10 mouse cellular contexts compared by ENCODE assay signal in genomic region chr5:42685356-42686057, GRCm38 (mm10).
DNase-seq lines count a peak whose midpoint lies in the region; ATAC-seq lines count a peak whose summit lies in the region.
"Had no signal": no experiment of that assay in that cellular context is flagged by ENCODE, and none has a peak within 500 bp of the region (broad histone marks: within the 10 kb centered on the region; RNA-seq: fewer than 3 reads in every experiment).

No protein-coding gene starts in this region.

- no peak overlapping the region for H3K4me3 ChIP-seq in lung, embryonic 16.5 days (ENCODE audit: low read length)
- H3K4me3 ChIP-seq in forebrain, embryonic 12.5 days (replicated peaks) = no peak overlapping the region
- H3K4me3 ChIP-seq: limb, embryonic 13.5 days had no signal

- H3K36me3 ChIP-seq in lung, embryonic 16.5 days (ENCODE audit: control insufficient read depth, insufficient read depth, low read length) = no peaks in the 10 kb centered on the region
- no peaks in the 10 kb centered on the region for H3K36me3 ChIP-seq in forebrain, embryonic 12.5 days (replicated peaks)
- H3K36me3 ChIP-seq: limb, embryonic 13.5 days had no signal

- peak; percentile 86 for ATAC-seq in lung, embryonic 16.5 days (ENCODE audit: low read depth)
- ATAC-seq in forebrain, embryonic 12.5 days (ENCODE audit: low FRiP score) = no peak

- WGBS in lung, embryonic 16.5 days = 58% methylated on average over 5 of the region's 5 CpGs
- 72% methylated on average over 5 of the region's 5 CpGs for WGBS in forebrain, embryonic 12.5 days

- DNase-seq in cerebellum, adult 11-12 months = peak; percentile 7
- no peak for DNase-seq in cerebellum, postnatal 4 days (ENCODE audit: low spot score in 2 of 2)
- no peak for DNase-seq in lung, postnatal 14 days
- DNase-seq in heart, postnatal 25 days (ENCODE audit: low spot score) = peak; percentile 3
- DNase-seq in skeletal muscle tissue, adult 2 months (ENCODE audit: low read depth, low spot score) = peak; percentile 7
- no peak for DNase-seq in spleen, postnatal 4 days (ENCODE audit: low spot score in 2 of 2)
- DNase-seq: kidney, postnatal 10 days had no signal

- intact Hi-C loops in heart, postnatal 25 days (cut with DNase I) = no loop called here

- H3K27ac ChIP-seq in lung, embryonic 16.5 days (ENCODE audit: low read length) = no peak overlapping the region
- H3K27ac ChIP-seq in forebrain, embryonic 12.5 days = no peak overlapping the region
- H3K27ac ChIP-seq: limb, embryonic 13.5 days had no signal

- no peaks in the 10 kb centered on the region for H3K4me1 ChIP-seq in lung, embryonic 16.5 days (replicated peaks; ENCODE audit: control insufficient read depth, insufficient read depth, low read length)
- no peaks in the 10 kb centered on the region for H3K4me1 ChIP-seq in forebrain, embryonic 12.5 days
- H3K4me1 ChIP-seq: limb, embryonic 13.5 days had no signal

- H3K9me3 ChIP-seq in lung, embryonic 16.5 days (ENCODE audit: control insufficient read depth, low read length) = no peaks in the 10 kb centered on the region
- H3K9me3 ChIP-seq in forebrain, embryonic 12.5 days = no peaks in the 10 kb centered on the region
- H3K9me3 ChIP-seq: limb, embryonic 13.5 days had no signal

- H3K27me3 ChIP-seq in lung, embryonic 16.5 days (ENCODE audit: control insufficient read depth, insufficient read depth, low read depth, low read length) = no peaks in the 10 kb centered on the region
- H3K27me3 ChIP-seq in forebrain, embryonic 12.5 days = no peaks in the 10 kb centered on the region
- H3K27me3 ChIP-seq: limb, embryonic 13.5 days had no signal

- no peak overlapping the region for H3K4me2 ChIP-seq in lung, embryonic 16.5 days (ENCODE audit: low read depth, low read length)
- no peak overlapping the region for H3K4me2 ChIP-seq in forebrain, embryonic 12.5 days
- H3K4me2 ChIP-seq: limb, embryonic 13.5 days had no signal

- no peak overlapping the region for H3K9ac ChIP-seq in lung, embryonic 16.5 days (ENCODE audit: low read length)
- no peak overlapping the region for H3K9ac ChIP-seq in forebrain, embryonic 12.5 days
- H3K9ac ChIP-seq: limb, embryonic 13.5 days had no signal

Comparison
In these comparisons a context has a peak if more than half of its experiments do, and no peak if none do; other contexts are left out.
1. DNase-seq: peak in cerebellum, adult 11-12 months (single experiment), heart, postnatal 25 days (single experiment) and skeletal muscle tissue, adult 2 months (single experiment); none in cerebellum, postnatal 4 days (0 of 2), lung, postnatal 14 days (single experiment) and spleen, postnatal 4 days (0 of 2).